Mouse (Mus musculus) liver, embryonic 15.5 days (tissue): ENCODE measurements around the gene Hps4. TPM values are rescaled to one million over a fixed set of nuclear protein-coding genes. Genes with fewer than 3 reads are reported as not detected.

ENCODE experiments used
- polyA plus RNA-seq: library from polyadenylated mRNA; unstranded; fragments of >200 nt; fragmentation: Nextera tagmentation; extraction: Ambion mirVana; gene quantifications from 2 replicates; pipeline ENCODE4 v1.2.1, GENCODE M21; 2015

Hps4 gene
- polyA plus RNA-seq, 1 experiment from 2014 or later = 10.9 TPM

Other genes starting within 250 kb of the Hps4 start
- gene Cryba4, start 90.6 kb upstream of the Hps4 start, polyA plus RNA-seq = 0.70 and 0.85 TPM in 2 replicates
- 0.25 and 0.40 TPM in 2 replicates for gene Crybb1, start 87.3 kb upstream of the Hps4 start, polyA plus RNA-seq
- gene Tpst2, start 66.4 kb upstream of the Hps4 start, polyA plus RNA-seq = 34.5 and 43.8 TPM in 2 replicates
- gene Tfip11, start 16.7 kb upstream of the Hps4 start, polyA plus RNA-seq = 12.0 and 13.1 TPM in 2 replicates
- 13.8 and 16.4 TPM in 2 replicates for gene Srrd, start within 50 bp of the Hps4 start, polyA plus RNA-seq
- 0.07 and 0.12 TPM in 2 replicates for gene Gm6583, start 12.9 kb downstream of the Hps4 start, polyA plus RNA-seq
- gene Asphd2, start 51.8 kb downstream of the Hps4 start, polyA plus RNA-seq = 0.14 and 0.24 TPM in 2 replicates
- not detected in 2 replicates for gene Gm6588, start 106.3 kb downstream of the Hps4 start, polyA plus RNA-seq
- gene Sez6l, start 234.1 kb downstream of the Hps4 start, polyA plus RNA-seq = 0.05 and 0.07 TPM in 2 replicates